ENCODE assay signal across 23 mouse cellular contexts in the genomic region with DNA sequence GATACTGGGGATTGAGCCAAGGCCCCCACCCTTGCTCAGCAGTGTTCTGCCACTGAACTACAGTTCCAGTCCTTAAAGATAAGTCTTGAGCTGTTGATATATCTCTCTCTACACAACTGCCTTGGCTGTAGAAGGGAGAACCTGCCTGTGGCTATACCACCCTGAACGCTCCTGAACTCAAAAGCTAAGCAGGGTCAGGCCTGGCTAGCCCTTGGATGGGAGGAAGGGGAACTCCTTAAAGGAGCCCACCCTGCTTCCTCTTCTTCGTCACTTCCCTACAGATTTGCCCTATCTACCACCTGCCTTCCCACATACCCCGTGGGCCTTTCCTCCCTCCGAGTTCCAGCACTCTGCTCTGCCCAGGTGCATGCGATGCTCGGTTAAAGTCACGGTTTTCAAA. TPM values are rescaled to one million over a fixed set of nuclear protein-coding genes. Genes with fewer than 3 reads are reported as not detected.
DNase-seq lines count a peak whose midpoint lies in the region; ATAC-seq and TF ChIP-seq lines count a peak whose summit lies in the region.
"Had no signal": no experiment of that assay in that cellular context is flagged by ENCODE, and none has a peak within 500 bp of the region (broad histone marks: within the 10 kb centered on the region; RNA-seq: fewer than 3 reads in every experiment).

No protein-coding gene starts in this region.

- no peak overlapping the region for H3K27ac ChIP-seq in forebrain, embryonic 16.5 days (ENCODE audit: low read length)
- no peak overlapping the region for H3K27ac ChIP-seq in forebrain, embryonic 14.5 days (ENCODE audit: low read depth, low read length)
- H3K27ac ChIP-seq in midbrain, embryonic 12.5 days (replicated peaks): no peak overlapping the region
- H3K27ac ChIP-seq in midbrain, embryonic 10.5 days (replicated peaks): no peak overlapping the region
- no peak overlapping the region for H3K27ac ChIP-seq in hindbrain, postnatal 0 days
- no peak overlapping the region for H3K27ac ChIP-seq in neural tube, embryonic 14.5 days (ENCODE audit: low read depth, low read length)
- H3K27ac ChIP-seq: embryonic facial prominence, embryonic 15.5 days; gastrocnemius, adult 2 months; limb, embryonic 15.5 days; macrophage had no signal

- no peak overlapping the region for H3K4me3 ChIP-seq in forebrain, embryonic 16.5 days (replicated peaks; ENCODE audit: low read length)
- no peak overlapping the region for H3K4me3 ChIP-seq in forebrain, embryonic 14.5 days (ENCODE audit: low read depth, low read length)
- no peak overlapping the region for H3K4me3 ChIP-seq in midbrain, embryonic 12.5 days
- H3K4me3 ChIP-seq in midbrain, embryonic 10.5 days: no peak overlapping the region
- no peak overlapping the region for H3K4me3 ChIP-seq in hindbrain, postnatal 0 days (ENCODE audit: low read length)
- H3K4me3 ChIP-seq in neural tube, embryonic 14.5 days (ENCODE audit: low read depth, low read length): no peak overlapping the region
- H3K4me3 ChIP-seq: embryonic facial prominence, embryonic 15.5 days; gastrocnemius, adult 2 months; limb, embryonic 15.5 days; myocyte had no signal

- peak overlapping the region; percentile 17; the same call in 1 of the 2 replicates for H3K4me2 ChIP-seq in forebrain, embryonic 16.5 days (ENCODE audit: low read length)
- no peak overlapping the region; the same call in 1 of the 2 replicates for H3K4me2 ChIP-seq in forebrain, embryonic 14.5 days (ENCODE audit: low read length)
- H3K4me2 ChIP-seq in midbrain, embryonic 12.5 days (replicated peaks): no peak overlapping the region
- H3K4me2 ChIP-seq in hindbrain, postnatal 0 days (ENCODE audit: low read depth, low read length): 0 out of 2 replicates have a peak overlapping the region, but pooled peaks have one; percentile 4
- peak overlapping the region; percentile 1; the same call in 1 of the 2 replicates for H3K4me2 ChIP-seq in neural tube, embryonic 14.5 days (ENCODE audit: low read depth, low read length)
- H3K4me2 ChIP-seq: embryonic facial prominence, embryonic 15.5 days; limb, embryonic 15.5 days had no signal

- peaks cover 22% of the 10 kb centered on the region for H3K4me1 ChIP-seq in forebrain, embryonic 16.5 days (replicated peaks; ENCODE audit: control insufficient read depth, insufficient read depth, low read length)
- 0 out of 2 replicates have a peak, but pooled peaks cover 8% of the 10 kb centered on the region for H3K4me1 ChIP-seq in forebrain, embryonic 14.5 days (ENCODE audit: control insufficient read depth, insufficient read depth, low read length)
- H3K4me1 ChIP-seq in midbrain, embryonic 12.5 days: no peaks in the 10 kb centered on the region; the same call in 1 of the 2 replicates
- H3K4me1 ChIP-seq in midbrain, embryonic 10.5 days: peaks cover 9% of the 10 kb centered on the region
- 0 out of 2 replicates have a peak, but pooled peaks cover 3% of the 10 kb centered on the region for H3K4me1 ChIP-seq in hindbrain, postnatal 0 days (ENCODE audit: insufficient read depth, low read length)
- H3K4me1 ChIP-seq in neural tube, embryonic 14.5 days (ENCODE audit: control insufficient read depth, insufficient read depth, low read length): no peaks in the 10 kb centered on the region

- WGBS in forebrain, embryonic 16.5 days: 86% methylated on average over 7 of the region's 7 CpGs
- 91% methylated on average over 7 of the region's 7 CpGs for WGBS in forebrain, embryonic 14.5 days
- 91% methylated on average over 7 of the region's 7 CpGs for WGBS in midbrain, embryonic 12.5 days
- 86% methylated on average over 7 of the region's 7 CpGs for WGBS in midbrain, embryonic 10.5 days
- WGBS in hindbrain, postnatal 0 days: 87% methylated on average over 7 of the region's 7 CpGs
- 86% methylated on average over 7 of the region's 7 CpGs for WGBS in neural tube, embryonic 14.5 days

- no peak overlapping the region for H3K9ac ChIP-seq in forebrain, embryonic 16.5 days (replicated peaks; ENCODE audit: low read depth, low read length)
- no peak overlapping the region for H3K9ac ChIP-seq in forebrain, embryonic 14.5 days (ENCODE audit: low read length)
- peak overlapping the region; percentile 28; the same call in 1 of the 2 replicates for H3K9ac ChIP-seq in midbrain, embryonic 12.5 days (replicated peaks)
- H3K9ac ChIP-seq in hindbrain, postnatal 0 days (replicated peaks; ENCODE audit: low read length): no peak overlapping the region
- no peak overlapping the region for H3K9ac ChIP-seq in neural tube, embryonic 14.5 days (replicated peaks; ENCODE audit: low read depth, low read length)
- H3K9ac ChIP-seq: embryonic facial prominence, embryonic 15.5 days; limb, embryonic 15.5 days had no signal

- H3K36me3 ChIP-seq in forebrain, embryonic 16.5 days (ENCODE audit: control insufficient read depth, insufficient read depth): no peaks in the 10 kb centered on the region
- H3K36me3 ChIP-seq in forebrain, embryonic 14.5 days (ENCODE audit: control insufficient read depth, insufficient read depth, low read length): peaks cover 1% of the 10 kb centered on the region; the same call in 1 of the 2 replicates
- H3K36me3 ChIP-seq in midbrain, embryonic 12.5 days: no peaks in the 10 kb centered on the region
- H3K36me3 ChIP-seq in midbrain, embryonic 10.5 days: no peaks in the 10 kb centered on the region
- H3K36me3 ChIP-seq in hindbrain, postnatal 0 days (ENCODE audit: insufficient read depth, low read length): no peaks in the 10 kb centered on the region
- peaks cover 2% of the 10 kb centered on the region; the same call in 1 of the 2 replicates for H3K36me3 ChIP-seq in neural tube, embryonic 14.5 days (ENCODE audit: control insufficient read depth, insufficient read depth, low read length)
- H3K36me3 ChIP-seq: embryonic facial prominence, embryonic 15.5 days; limb, embryonic 15.5 days had no signal

- DNase-seq in forebrain, embryonic 14.5 days (ENCODE audit: low spot score): no peak
- DNase-seq in midbrain, embryonic 10.5 days (ENCODE audit: low spot score): no peak
- no peak for DNase-seq in hindbrain, postnatal 0 days (ENCODE audit: low spot score)
- DNase-seq in lung, postnatal 4 days: no peak
- no peak for DNase-seq in left cerebral cortex, adult 9 months (ENCODE audit: low spot score in 2 of 2)
- DNase-seq: adrenal gland, adult 8-10 months; cerebellum, postnatal 10 days; embryo, embryonic 11 days; gastrocnemius, adult 2 months; kidney, adult 2 months; kidney, postnatal 14 days; layer of hippocampus, adult 9-11 months; lung, adult 18-20 months; right cerebral cortex, adult 18-20 months had no signal

- H3K27me3 ChIP-seq in forebrain, embryonic 16.5 days (replicated peaks; ENCODE audit: control insufficient read depth, insufficient read depth, low read length): no peaks in the 10 kb centered on the region
- no peaks in the 10 kb centered on the region for H3K27me3 ChIP-seq in forebrain, embryonic 14.5 days (replicated peaks; ENCODE audit: control insufficient read depth, insufficient read depth, low read length)
- H3K27me3 ChIP-seq in midbrain, embryonic 12.5 days: no peaks in the 10 kb centered on the region
- H3K27me3 ChIP-seq in midbrain, embryonic 10.5 days (ENCODE audit: low read depth, poor library complexity, severe bottlenecking): no peaks in the 10 kb centered on the region
- no peaks in the 10 kb centered on the region for H3K27me3 ChIP-seq in hindbrain, postnatal 0 days (ENCODE audit: insufficient read depth, low read length)
- no peaks in the 10 kb centered on the region for H3K27me3 ChIP-seq in neural tube, embryonic 14.5 days (ENCODE audit: control insufficient read depth, insufficient read depth, low read length)
- H3K27me3 ChIP-seq: CH12.LX; embryonic facial prominence, embryonic 15.5 days; limb, embryonic 15.5 days had no signal

- ATAC-seq in forebrain, embryonic 16.5 days: no peak
- ATAC-seq in forebrain, embryonic 14.5 days: no peak
- ATAC-seq in midbrain, embryonic 12.5 days (ENCODE audit: low FRiP score, low read depth): no peak
- ATAC-seq in hindbrain, postnatal 0 days: no peak
- ATAC-seq in neural tube, embryonic 14.5 days (ENCODE audit: low read depth): no peak

- H3K9me3 ChIP-seq in forebrain, embryonic 16.5 days (ENCODE audit: control insufficient read depth, low read length): no peaks in the 10 kb centered on the region
- no peaks in the 10 kb centered on the region for H3K9me3 ChIP-seq in forebrain, embryonic 14.5 days (replicated peaks; ENCODE audit: control insufficient read depth, low read length)
- H3K9me3 ChIP-seq in midbrain, embryonic 12.5 days: no peaks in the 10 kb centered on the region
- no peaks in the 10 kb centered on the region for H3K9me3 ChIP-seq in midbrain, embryonic 10.5 days (replicated peaks)
- H3K9me3 ChIP-seq in hindbrain, postnatal 0 days (ENCODE audit: low read length): no peaks in the 10 kb centered on the region
- H3K9me3 ChIP-seq in neural tube, embryonic 14.5 days (ENCODE audit: control insufficient read depth, low read length): no peaks in the 10 kb centered on the region
- H3K9me3 ChIP-seq: embryonic facial prominence, embryonic 15.5 days; limb, embryonic 15.5 days had no signal

- TF ChIP-seq CTCF in hindbrain, postnatal 0 days (IDR thresholded peaks at IDR 0.05; ENCODE audit: low read depth): no peak

RNA-seq across cellular contexts. Expression of gene Klhl5, which starts 28.8 kb away (rescaled TPM):
- polyA plus RNA-seq in forebrain, embryonic 16.5 days (2015; fragmentation: Nextera tagmentation; extraction: Ambion mirVana): 63.5 and 67.3 TPM in 2 replicates
- 42.3 and 47.0 TPM in 2 replicates for polyA plus RNA-seq in forebrain, embryonic 14.5 days (2014; fragmentation: Nextera tagmentation; extraction: Ambion mirVana)
- polyA plus RNA-seq in midbrain, embryonic 12.5 days (2016; fragmentation: Nextera tagmentation; extraction: Ambion mirVana): 27.2 and 29.8 TPM in 2 replicates
- 14.5 and 17.1 TPM in 2 replicates for polyA plus RNA-seq in midbrain, embryonic 10.5 days (2016; fragmentation: Nextera tagmentation; extraction: Ambion mirVana)
- total RNA-seq in hindbrain, postnatal 0 days (2014; rRNA removed): 47.8 and 49.1 TPM in 2 replicates
- 49.8 and 53.3 TPM in 2 replicates for polyA plus RNA-seq in hindbrain, postnatal 0 days (2015; fragmentation: Nextera tagmentation; extraction: Ambion mirVana)
- 56.9 and 68.1 TPM in 2 replicates for polyA plus RNA-seq in neural tube, embryonic 14.5 days (2014; fragmentation: Nextera tagmentation; extraction: Ambion mirVana)

RNA-seq across cellular contexts. Expression of gene Tmem156, which starts 44.2 kb away (rescaled TPM):
- polyA plus RNA-seq in forebrain, embryonic 16.5 days (2015; fragmentation: Nextera tagmentation; extraction: Ambion mirVana): 0.22 TPM in 1 of 2 replicates, not detected in the other
- polyA plus RNA-seq in forebrain, embryonic 14.5 days (2014; fragmentation: Nextera tagmentation; extraction: Ambion mirVana): 0.10 and 0.22 TPM in 2 replicates
- polyA plus RNA-seq in midbrain, embryonic 12.5 days (2016; fragmentation: Nextera tagmentation; extraction: Ambion mirVana): 0.18 TPM in 1 of 2 replicates, not detected in the other
- 0.15 TPM in 1 of 2 replicates, not detected in the other for polyA plus RNA-seq in midbrain, embryonic 10.5 days (2016; fragmentation: Nextera tagmentation; extraction: Ambion mirVana)
- total RNA-seq in hindbrain, postnatal 0 days (2014; rRNA removed): 0.21 TPM in 1 of 2 replicates, not detected in the other
- polyA plus RNA-seq in hindbrain, postnatal 0 days (2015; fragmentation: Nextera tagmentation; extraction: Ambion mirVana): 0.13 TPM in 1 of 2 replicates, not detected in the other
- polyA plus RNA-seq in neural tube, embryonic 14.5 days (2014; fragmentation: Nextera tagmentation; extraction: Ambion mirVana): not detected in 2 replicates
- total RNA-seq: gastrocnemius, adult 2 months had no signal
- polyA plus RNA-seq: forebrain, embryonic 11.5 days had no signal

Comparison
In these comparisons a context has a peak if more than half of its experiments do, and no peak if none do; other contexts are left out.
1. H3K4me2 ChIP-seq: peak in forebrain, embryonic 16.5 days (single experiment), hindbrain, postnatal 0 days (single experiment) and neural tube, embryonic 14.5 days (single experiment); none in forebrain, embryonic 14.5 days (single experiment) and midbrain, embryonic 12.5 days (single experiment).